Mouse (Mus musculus) kidney, embryonic 15.5 days (tissue): ENCODE measurements at regions not wholly inside any gene's neighbourhood (a gene's known extent, or its start where the extent isn't known, plus 50 kb on each side); places are given as distances from the start of the nearest gene placed in this dataset.

ENCODE experiments used
- ATAC-seq: fragments of 200-750 bp; cut with Nextera tagmentation; replicated peaks from 2 replicates; pipeline ENCODE4 v1.8.0; 2017; ENCODE audit warnings: moderate TSS enrichment; ENCODE audit not compliant: low FRiP score
- H3K27ac ChIP-seq: fragments of 300-500 bp; sonication (generic); 2 replicates; pipeline ENCODE4 v1.5.1; 2015; ENCODE audit warnings: mild to moderate bottlenecking, inconsistent platforms
- H3K27me3 ChIP-seq: fragments of 300-500 bp; sonication (generic); 2 replicates; pipeline ENCODE4 v1.6.1; 2015; ENCODE audit warnings: inconsistent platforms
- H3K36me3 ChIP-seq: fragments of 300-500 bp; sonication (generic); 2 replicates; pipeline ENCODE4 v1.6.1; 2015; ENCODE audit warnings: inconsistent platforms
- H3K4me1 ChIP-seq: fragments of 300-500 bp; sonication (generic); 2 replicates; pipeline ENCODE4 v1.6.1; 2015; ENCODE audit warnings: inconsistent platforms
- H3K4me2 ChIP-seq: fragments of 300-500 bp; sonication (generic); 2 replicates; pipeline ENCODE4 v1.6.1; 2015; ENCODE audit warnings: moderate library complexity, mild to moderate bottlenecking, inconsistent platforms
- H3K4me3 ChIP-seq: fragments of 300-500 bp; sonication (generic); replicated peaks from 2 replicates; pipeline ENCODE4 v1.5.1; 2015; ENCODE audit warnings: mild to moderate bottlenecking, inconsistent platforms
- H3K9ac ChIP-seq: fragments of 300-500 bp; sonication (generic); 2 replicates; pipeline ENCODE4 v1.6.1; 2015; ENCODE audit warnings: mild to moderate bottlenecking, inconsistent platforms
- H3K9me3 ChIP-seq: fragments of 300-500 bp; sonication (generic); replicated peaks from 2 replicates; pipeline ENCODE4 v1.6.1; 2016; ENCODE audit warnings: inconsistent platforms
- WGBS: fragments of 180-500 bp; shearing (Covaris S2); methylation state at CpG from one replicate; pipeline ENCODE4 v1.1.7; 2015; ENCODE audit warnings: mixed read lengths; 5-methylcytosine and 5-hydroxymethylcytosine counted together

DNA sequence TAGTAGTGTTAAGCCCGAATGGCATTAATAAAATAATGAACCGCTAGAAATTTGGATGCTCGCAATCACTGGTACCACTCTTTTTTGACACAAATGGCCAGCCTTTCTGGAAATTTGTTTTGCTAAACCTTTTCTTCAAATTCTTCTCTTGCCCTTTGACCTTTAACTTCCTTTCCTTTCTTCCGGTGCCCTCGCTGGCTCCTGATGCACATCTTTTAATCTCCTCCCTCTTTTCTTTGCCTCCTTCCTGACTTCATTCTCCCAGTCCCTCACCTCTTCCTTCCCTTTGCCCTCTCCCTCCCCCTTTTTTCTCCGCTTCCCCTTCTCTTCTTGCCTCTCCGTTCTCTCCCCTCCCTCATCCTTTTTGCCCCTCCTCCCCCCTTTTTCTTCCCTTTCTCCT lies 118.3 kb upstream of the Zfhx3 start:
- Histone ChIP-seq H3K4me3 (no peak overlapping the region), H3K9ac (no peak overlapping the region), H3K27me3 (peaks cover 3% of the 10 kb centered on the region), H3K27ac (no peak overlapping the region), H3K4me2 (peak overlapping the region; percentile 60), H3K36me3 (no peaks in the 10 kb centered on the region), H3K4me1 (peaks cover 30% of the 10 kb centered on the region), H3K9me3 (no peaks in the 10 kb centered on the region)
- 25% methylated on average over 7 of the region's 7 CpGs for WGBS
- no peak for ATAC-seq

DNA sequence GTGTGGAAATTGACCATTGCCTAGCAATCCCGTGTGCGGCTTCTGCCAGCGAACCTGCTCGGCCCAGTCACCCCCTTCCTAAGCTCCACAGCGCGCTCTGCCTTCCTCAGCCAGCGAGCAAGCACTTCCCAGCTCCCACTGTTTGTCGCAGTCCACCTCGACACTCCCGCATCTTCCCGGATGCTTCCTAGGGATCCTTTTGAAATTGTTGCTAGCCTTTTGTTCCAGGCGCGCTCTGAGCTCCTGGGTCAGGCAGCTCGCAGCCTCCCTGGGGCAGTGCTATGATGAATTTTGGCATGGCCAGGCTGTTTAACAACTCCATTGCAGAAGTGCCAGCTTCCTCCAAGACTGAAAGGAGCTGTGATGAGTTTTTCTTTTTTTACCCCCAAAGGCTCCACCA lies 117.8 kb upstream of the Zfhx3 start:
- Histone ChIP-seq H3K36me3 (no peaks in the 10 kb centered on the region), H3K27ac (no peak overlapping the region), H3K9me3 (no peaks in the 10 kb centered on the region), H3K4me3 (peak overlapping the region; percentile 19), H3K4me2 (peak overlapping the region; percentile 60), H3K4me1 (peaks cover 30% of the 10 kb centered on the region), H3K27me3 (peaks cover 3% of the 10 kb centered on the region), H3K9ac (0 out of 2 replicates have a peak overlapping the region, but pooled peaks have one; percentile 21)
- ATAC-seq = no peak
- 4% methylated on average over 14 of the region's 14 CpGs for WGBS

DNA sequence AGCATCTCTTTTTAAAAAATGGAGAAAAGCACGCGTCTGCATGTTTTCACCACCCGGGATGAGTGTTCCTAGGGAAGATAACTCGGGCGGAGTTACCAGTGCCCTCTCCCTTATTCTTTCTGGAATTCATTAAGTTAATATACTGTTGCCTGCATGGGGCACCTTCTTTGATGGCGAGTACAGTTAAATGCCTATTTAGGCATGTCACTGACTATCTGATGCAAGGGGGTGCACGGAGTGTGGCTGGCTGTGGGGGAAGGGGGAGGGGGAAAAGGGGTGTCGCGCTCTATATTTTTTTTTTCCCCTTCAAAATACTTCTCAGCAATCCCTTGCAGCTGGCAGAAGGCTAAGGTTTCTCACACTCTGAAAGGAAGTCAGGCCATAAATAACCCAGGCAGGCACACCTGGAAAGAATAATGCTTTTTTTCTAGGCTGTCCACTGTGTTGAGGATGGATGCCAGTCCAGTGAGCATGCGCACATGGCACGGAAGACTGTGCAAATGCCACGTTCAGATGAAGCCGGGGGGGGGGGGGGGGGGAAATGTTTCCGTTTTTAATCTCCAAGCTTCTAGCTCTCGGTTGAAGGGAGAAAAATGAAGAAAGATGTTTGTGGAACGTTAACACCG lies 114.8 kb upstream of the Zfhx3 start:
- peaks cover 19% of the 10 kb centered on the region for H3K4me1 ChIP-seq
- H3K27me3 ChIP-seq = peaks cover 3% of the 10 kb centered on the region
- no peak for ATAC-seq
- WGBS = 44% methylated on average over 17 of the region's 17 CpGs
- H3K27ac ChIP-seq = no peak overlapping the region
- H3K4me2 ChIP-seq = no peak overlapping the region
- H3K4me3 ChIP-seq = no peak overlapping the region
- H3K9me3 ChIP-seq = no peaks in the 10 kb centered on the region
- no peaks in the 10 kb centered on the region for H3K36me3 ChIP-seq
- H3K9ac ChIP-seq = no peak overlapping the region

DNA sequence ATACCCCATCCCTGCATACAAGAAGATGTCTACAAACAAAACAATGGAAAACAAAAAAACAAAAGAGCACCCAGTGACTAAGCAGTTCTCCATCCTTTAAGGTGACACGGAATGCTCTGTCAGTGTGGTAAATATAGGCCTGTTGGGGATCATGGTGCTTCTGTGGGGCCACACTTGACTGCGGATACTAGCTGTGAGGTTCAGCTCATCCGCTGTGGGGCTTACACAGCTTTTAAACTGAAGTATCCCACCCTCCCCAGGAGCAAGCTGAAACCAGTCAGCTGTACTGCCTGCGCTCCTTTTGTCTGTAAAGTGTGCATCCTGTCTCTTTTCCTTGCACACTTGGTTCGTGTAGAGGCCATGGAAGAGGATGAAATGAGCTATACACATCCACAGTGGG lies 113.9 kb upstream of the Zfhx3 start:
- no peaks in the 10 kb centered on the region for H3K36me3 ChIP-seq
- H3K27ac ChIP-seq = no peak overlapping the region
- peaks cover 3% of the 10 kb centered on the region for H3K27me3 ChIP-seq
- 90% methylated on average over 5 of the region's 5 CpGs for WGBS
- ATAC-seq = no peak
- H3K4me1 ChIP-seq = peaks cover 19% of the 10 kb centered on the region
- no peak overlapping the region for H3K4me3 ChIP-seq
- no peak overlapping the region for H3K4me2 ChIP-seq
- H3K9me3 ChIP-seq = no peaks in the 10 kb centered on the region
- no peak overlapping the region for H3K9ac ChIP-seq

DNA sequence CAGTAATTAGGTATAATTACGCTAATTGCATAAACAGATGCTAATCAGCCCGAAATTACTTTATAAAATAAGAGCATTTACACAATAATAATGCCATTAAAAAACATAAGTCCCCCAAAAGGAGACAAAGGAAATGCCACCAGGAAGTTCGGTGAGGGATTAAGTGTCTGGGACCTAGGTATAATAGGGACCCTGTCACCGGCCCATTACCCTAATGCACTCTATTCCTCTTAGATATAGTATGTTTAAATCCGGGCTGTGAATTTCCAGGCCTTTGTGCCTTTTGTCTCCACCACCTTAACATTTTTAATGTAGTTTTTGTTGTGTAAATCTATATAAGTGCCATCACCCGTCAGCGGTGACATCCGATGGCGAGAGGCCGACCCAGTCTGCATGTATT lies 109.0 kb upstream of the Zfhx3 start:
- Histone ChIP-seq H3K27me3 (no peaks in the 10 kb centered on the region), H3K36me3 (no peaks in the 10 kb centered on the region), H3K27ac (no peak overlapping the region), H3K9me3 (no peaks in the 10 kb centered on the region), H3K9ac (no peak overlapping the region), H3K4me2 (no peak overlapping the region), H3K4me1 (0 out of 2 replicates have a peak, but pooled peaks cover 4% of the 10 kb centered on the region), H3K4me3 (no peak overlapping the region)
- no peak for ATAC-seq
- WGBS = 81% methylated on average over 10 of the region's 10 CpGs

DNA sequence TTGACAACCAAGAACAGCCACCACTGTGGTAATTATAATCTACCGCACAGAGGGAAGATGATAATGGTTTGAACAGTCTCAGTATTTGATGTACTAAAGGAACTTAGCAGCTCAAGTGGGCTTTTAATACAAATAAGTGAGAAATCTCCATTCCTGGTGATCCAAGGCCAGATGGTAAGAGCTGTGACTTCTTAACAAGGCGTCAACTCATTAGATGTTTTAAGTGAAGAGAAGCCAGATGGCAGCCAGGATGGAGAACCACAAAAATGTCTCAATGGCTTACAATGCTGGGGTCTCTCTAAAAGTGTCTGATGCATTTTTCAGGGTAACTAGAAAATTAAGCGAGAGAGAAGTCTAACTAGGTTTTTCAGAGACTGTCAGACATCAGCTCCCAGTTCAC lies 96.3 kb upstream of the Zfhx3 start:
- Histone ChIP-seq H3K9me3 (no peaks in the 10 kb centered on the region), H3K9ac (no peak overlapping the region), H3K27ac (no peak overlapping the region), H3K4me2 (no peak overlapping the region), H3K4me1 (no peaks in the 10 kb centered on the region), H3K4me3 (no peak overlapping the region), H3K36me3 (no peaks in the 10 kb centered on the region), H3K27me3 (no peaks in the 10 kb centered on the region)
- no peak for ATAC-seq
- 81% methylated on average over 3 of the region's 3 CpGs for WGBS

DNA sequence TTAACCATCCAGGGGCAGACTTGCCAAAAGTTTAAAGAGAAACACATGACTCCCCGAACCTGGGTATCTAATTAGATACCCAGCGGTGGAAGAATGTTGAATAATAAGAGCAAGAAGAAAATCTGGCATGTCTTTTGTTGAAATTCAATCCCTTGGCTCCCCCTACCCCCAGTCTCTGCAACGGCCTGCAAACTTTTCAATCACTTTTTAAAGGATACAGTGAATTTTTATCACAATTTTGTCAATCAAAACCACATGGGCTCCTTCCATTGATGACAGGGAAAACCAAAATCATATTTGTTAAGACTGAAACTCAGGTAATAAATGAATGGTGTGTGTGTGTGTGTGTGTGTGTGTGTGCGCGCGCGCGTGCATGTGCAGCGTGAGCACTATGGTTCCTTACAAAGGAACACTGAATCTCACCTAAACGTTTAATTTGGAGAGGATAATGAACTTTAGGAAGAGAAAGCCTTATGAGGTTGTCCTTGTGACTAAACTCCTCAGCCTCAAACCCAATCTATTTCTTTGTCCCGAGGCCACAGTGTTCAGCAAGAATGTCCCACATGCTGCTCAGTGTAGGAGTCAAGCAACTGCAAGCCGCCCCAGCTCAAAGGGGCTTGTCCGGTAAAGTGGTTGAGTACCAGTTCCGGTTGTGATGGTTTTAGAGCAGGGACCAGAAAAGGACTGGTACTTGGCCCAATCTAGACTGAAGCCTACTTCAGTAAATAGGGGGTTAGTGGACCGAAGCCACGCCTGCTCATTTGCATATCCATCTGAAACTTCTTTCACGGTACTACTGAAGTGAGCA lies 91.0 kb upstream of the Zfhx3 start:
- 82% methylated on average over 17 of the region's 17 CpGs for WGBS
- no peaks in the 10 kb centered on the region for H3K9me3 ChIP-seq
- no peaks in the 10 kb centered on the region for H3K4me1 ChIP-seq
- no peak overlapping the region for H3K9ac ChIP-seq
- no peak overlapping the region for H3K4me2 ChIP-seq
- H3K27ac ChIP-seq = no peak overlapping the region
- H3K36me3 ChIP-seq = no peaks in the 10 kb centered on the region
- H3K4me3 ChIP-seq = no peak overlapping the region
- no peaks in the 10 kb centered on the region for H3K27me3 ChIP-seq
- no peak for ATAC-seq

DNA sequence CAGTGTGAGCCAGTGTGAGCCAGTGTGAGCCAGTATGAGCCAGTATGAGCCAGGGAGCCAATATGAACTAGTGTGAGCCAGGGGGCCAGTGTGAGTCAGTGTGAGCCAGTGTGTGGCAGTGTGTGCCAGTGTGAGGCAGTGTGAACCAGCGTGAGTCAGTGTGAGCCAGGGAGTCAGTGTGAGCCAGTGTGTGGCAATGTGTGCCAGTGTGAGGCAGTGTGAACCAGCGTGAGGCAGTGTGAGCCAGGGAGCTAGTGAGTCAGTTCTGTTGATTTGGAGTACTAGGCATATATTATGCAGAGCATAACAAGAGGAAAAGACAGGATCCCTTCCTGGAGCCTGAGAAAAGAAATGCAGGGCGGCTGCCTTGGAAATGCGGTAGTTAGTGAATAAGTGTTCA lies 82.7 kb upstream of the Zfhx3 start:
- no peak for ATAC-seq
- H3K36me3 ChIP-seq = no peaks in the 10 kb centered on the region
- 92% methylated on average over 4 of the region's 4 CpGs for WGBS
- H3K27me3 ChIP-seq = no peaks in the 10 kb centered on the region
- no peak overlapping the region for H3K9ac ChIP-seq
- no peak overlapping the region for H3K4me3 ChIP-seq
- H3K4me2 ChIP-seq = no peak overlapping the region
- no peaks in the 10 kb centered on the region for H3K9me3 ChIP-seq
- no peaks in the 10 kb centered on the region for H3K4me1 ChIP-seq
- no peak overlapping the region for H3K27ac ChIP-seq

DNA sequence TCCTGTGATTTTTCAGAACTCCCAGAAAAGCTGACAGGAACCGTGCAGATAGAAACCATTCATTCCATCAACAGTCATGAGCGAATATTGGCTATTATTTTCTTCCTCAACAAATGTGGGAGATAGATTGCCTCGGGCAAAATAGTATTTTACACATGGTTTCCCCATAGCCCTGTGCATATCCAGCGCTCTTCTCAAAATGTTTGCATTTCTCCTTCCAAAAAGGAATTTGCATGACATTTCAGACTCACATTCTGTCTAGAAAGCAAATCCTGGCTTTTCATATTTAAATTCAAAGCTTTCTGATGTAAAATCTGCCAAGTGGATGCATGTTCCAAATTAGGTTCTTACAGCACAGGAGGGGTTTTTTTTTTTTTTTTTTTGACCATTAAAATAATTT lies 82.2 kb upstream of the Zfhx3 start:
- Histone ChIP-seq H3K27ac (no peak overlapping the region), H3K4me3 (no peak overlapping the region), H3K27me3 (no peaks in the 10 kb centered on the region), H3K4me1 (no peaks in the 10 kb centered on the region), H3K9me3 (no peaks in the 10 kb centered on the region), H3K4me2 (no peak overlapping the region), H3K9ac (no peak overlapping the region), H3K36me3 (no peaks in the 10 kb centered on the region)
- WGBS = 83% methylated on average over 4 of the region's 4 CpGs
- ATAC-seq = no peak

DNA sequence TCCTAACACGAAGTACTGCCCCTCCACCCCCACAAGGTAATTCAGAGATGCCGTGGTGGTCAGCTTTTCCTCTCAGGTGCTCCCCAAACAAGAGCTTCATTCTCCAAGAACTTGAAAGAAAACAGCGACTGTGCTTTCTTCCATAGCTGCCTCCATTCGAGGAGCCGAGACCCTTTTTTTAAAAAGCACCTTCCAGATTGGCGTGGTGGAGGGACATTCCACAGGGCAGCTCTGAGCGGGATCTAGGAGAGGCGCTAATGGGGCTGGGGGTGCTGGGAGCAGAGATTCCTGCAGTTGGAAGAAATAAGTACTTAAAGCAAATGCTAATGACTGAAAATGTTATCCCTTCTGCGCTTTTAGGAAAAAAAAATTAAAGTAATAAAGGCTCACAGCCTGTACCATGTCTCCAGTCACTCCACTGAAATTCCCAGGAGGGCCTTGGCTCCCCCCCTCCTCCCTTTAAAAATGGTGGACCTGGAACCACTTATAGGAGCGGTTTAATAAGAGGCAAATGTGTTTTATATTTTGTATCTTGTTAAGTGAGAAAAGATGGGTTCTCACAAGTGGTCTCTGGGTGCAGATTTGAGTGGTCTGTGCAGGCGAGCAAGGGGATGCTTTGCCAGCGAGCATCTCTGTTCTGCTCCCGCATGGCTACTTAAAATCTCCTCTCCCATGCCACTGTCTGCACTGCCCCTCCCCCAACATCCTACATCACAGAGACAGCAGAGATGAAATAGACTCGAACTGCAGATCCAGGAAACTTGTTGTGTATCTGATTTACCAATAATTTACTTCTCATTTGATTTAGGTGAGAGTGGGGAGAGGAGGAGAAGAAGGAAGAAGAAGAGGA lies 77.4 kb upstream of the Zfhx3 start:
- no peaks in the 10 kb centered on the region for H3K9me3 ChIP-seq
- ATAC-seq = no peak
- WGBS = 61% methylated on average over 14 of the region's 14 CpGs
- no peak overlapping the region for H3K4me2 ChIP-seq
- H3K4me1 ChIP-seq = no peaks in the 10 kb centered on the region
- H3K9ac ChIP-seq = no peak overlapping the region
- no peak overlapping the region for H3K4me3 ChIP-seq
- H3K27ac ChIP-seq = no peak overlapping the region
- H3K27me3 ChIP-seq = no peaks in the 10 kb centered on the region
- H3K36me3 ChIP-seq = no peaks in the 10 kb centered on the region

DNA sequence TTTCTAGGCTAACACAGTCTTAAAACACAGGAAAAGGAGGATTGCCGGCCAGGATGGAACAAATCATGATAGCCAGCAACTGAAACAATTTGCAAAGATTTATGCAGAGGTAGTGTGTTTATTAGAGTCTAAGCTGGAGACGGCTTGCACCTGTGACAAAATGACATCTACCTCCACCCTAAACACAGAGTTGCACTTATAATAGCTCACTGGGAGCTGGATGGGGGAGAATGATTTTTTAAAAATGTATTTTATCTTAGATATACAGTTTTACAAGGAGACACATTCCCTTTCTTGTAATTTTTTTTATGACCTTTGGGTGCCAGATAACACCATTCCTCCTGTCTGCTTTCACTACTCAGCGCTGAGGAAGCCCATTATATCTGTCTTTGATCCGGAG lies 76.7 kb upstream of the Zfhx3 start:
- Histone ChIP-seq H3K9ac (no peak overlapping the region), H3K4me2 (no peak overlapping the region), H3K4me1 (no peaks in the 10 kb centered on the region), H3K4me3 (no peak overlapping the region), H3K36me3 (no peaks in the 10 kb centered on the region), H3K9me3 (no peaks in the 10 kb centered on the region), H3K27me3 (no peaks in the 10 kb centered on the region), H3K27ac (no peak overlapping the region)
- no peak for ATAC-seq
- 33% methylated on average over 4 of the region's 4 CpGs for WGBS

DNA sequence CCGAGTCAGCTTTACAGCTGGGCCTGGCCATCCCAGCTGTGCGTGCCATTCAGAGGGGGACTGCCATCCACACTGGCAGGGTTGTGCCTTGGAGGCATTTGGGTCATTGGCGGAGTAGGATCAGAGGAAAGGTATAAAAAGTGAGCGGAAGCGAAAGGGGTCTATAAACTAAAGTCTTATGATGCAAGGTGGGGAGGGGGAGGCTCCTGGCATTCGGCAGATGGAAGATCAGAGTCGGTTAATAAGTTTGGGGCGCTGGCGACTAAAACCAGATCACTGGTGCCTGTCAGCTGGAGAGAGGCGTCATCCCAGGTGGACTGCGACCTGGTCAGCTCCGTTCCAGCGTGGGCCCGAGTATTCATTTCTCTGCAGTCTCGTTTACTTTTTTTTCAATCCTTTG lies 70.7 kb upstream of the Zfhx3 start:
- no peaks in the 10 kb centered on the region for H3K27me3 ChIP-seq
- no peaks in the 10 kb centered on the region for H3K9me3 ChIP-seq
- no peak overlapping the region for H3K27ac ChIP-seq
- no peaks in the 10 kb centered on the region for H3K4me1 ChIP-seq
- no peak overlapping the region for H3K4me2 ChIP-seq
- ATAC-seq = no peak
- 54% methylated on average over 15 of the region's 15 CpGs for WGBS
- H3K9ac ChIP-seq = no peak overlapping the region
- no peak overlapping the region for H3K4me3 ChIP-seq
- no peaks in the 10 kb centered on the region for H3K36me3 ChIP-seq
